ENCODE assay signal across 13 mouse cellular contexts in the genomic region with DNA sequence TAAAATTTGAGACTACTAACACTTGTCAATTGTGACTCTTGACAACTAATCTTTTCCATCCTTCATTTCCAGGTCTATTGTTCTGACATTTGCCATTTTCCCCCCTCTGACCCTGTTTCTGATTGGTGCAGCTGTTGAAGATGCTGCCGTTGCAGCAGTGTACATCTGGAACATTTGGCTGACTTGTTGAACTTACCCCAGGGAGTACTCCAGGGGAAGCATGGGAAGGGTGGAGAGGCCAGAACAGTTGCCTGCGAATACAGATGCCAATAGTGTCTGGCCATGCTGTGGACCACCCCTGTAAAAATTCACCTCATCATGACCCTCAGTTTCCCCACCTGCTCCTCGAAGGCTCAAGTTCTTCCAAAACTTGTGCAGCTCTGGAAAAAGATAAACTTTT. TPM values are rescaled to one million over a fixed set of nuclear protein-coding genes. Genes with fewer than 3 reads are reported as not detected.
DNase-seq lines count a peak whose midpoint lies in the region; ATAC-seq and TF ChIP-seq lines count a peak whose summit lies in the region.
"Had no signal": no experiment of that assay in that cellular context is flagged by ENCODE, and none has a peak within 500 bp of the region (broad histone marks: within the 10 kb centered on the region; RNA-seq: fewer than 3 reads in every experiment).

No protein-coding gene starts in this region.

- no peak for ATAC-seq in limb, embryonic 14.5 days (ENCODE audit: low FRiP score, low read depth)
- ATAC-seq: inflammation-experienced regulatory T-cells, adult 6 months had no signal

- intact Hi-C loops in heart, adult 2 months (cut with DNase I) = loop anchor here (10.0 kb wide), 1 partner anchor 510 kb away; no protein-coding TSS in a partner anchor

- peak; percentile 34 to 40 for DNase-seq in heart, adult 2 months
- DNase-seq in heart, embryonic 10.5 days (ENCODE audit: low spot score) = no peak
- peak; percentile 14 for DNase-seq in embryo, embryonic 9.5 days (ENCODE audit: extremely low spot score)
- peak; percentile 51 to 57 for DNase-seq in heart, adult 9 months (ENCODE audit: low spot score in 2 of 2)
- no peak for DNase-seq in limb, embryonic 14.5 days (ENCODE audit: low spot score)
- DNase-seq in layer of hippocampus, adult 18-20 months (ENCODE audit: low spot score in 2 of 2) = no peak
- no peak for DNase-seq in Muller cell, postnatal 12 days (ENCODE audit: inconsistent ontology term)
- DNase-seq in left cerebral cortex, adult 11 months (ENCODE audit: low spot score) = no peak
- DNase-seq: adrenal gland, adult 8-10 months; cerebellum, adult 11-12 months had no signal

- no peak overlapping the region for H3K9ac ChIP-seq in heart, adult 2 months (ENCODE audit: low read depth, low read length)
- H3K9ac ChIP-seq in limb, embryonic 14.5 days (ENCODE audit: low read depth, low read length, severe bottlenecking) = no peak overlapping the region
- H3K9ac ChIP-seq: midbrain, embryonic 12.5 days had no signal

- 0 out of 2 replicates have a peak overlapping the region, but pooled peaks have one; percentile 69 for H3K4me2 ChIP-seq in limb, embryonic 14.5 days (replicated peaks; ENCODE audit: low read depth, low read length, severe bottlenecking)

- H3K27me3 ChIP-seq in heart, adult 2 months (ENCODE audit: control insufficient read depth, insufficient read depth, low read length) = no peaks in the 10 kb centered on the region
- H3K27me3 ChIP-seq in heart, embryonic 10.5 days (ENCODE audit: insufficient read depth, poor library complexity, severe bottlenecking) = peaks cover 15% of the 10 kb centered on the region
- peaks cover 2% of the 10 kb centered on the region; the same call in 1 of the 2 replicates for H3K27me3 ChIP-seq in limb, embryonic 14.5 days (ENCODE audit: control insufficient read depth, insufficient read depth, low read length)

- H3K9me3 ChIP-seq in heart, embryonic 10.5 days = no peaks in the 10 kb centered on the region
- no peaks in the 10 kb centered on the region for H3K9me3 ChIP-seq in limb, embryonic 14.5 days (ENCODE audit: control insufficient read depth, low read length)
- H3K9me3 ChIP-seq: midbrain, embryonic 12.5 days had no signal

- H3K4me3 ChIP-seq in heart, adult 2 months = no peak overlapping the region
- no peak overlapping the region for H3K4me3 ChIP-seq in heart, embryonic 10.5 days
- no peak overlapping the region for H3K4me3 ChIP-seq in limb, embryonic 14.5 days (replicated peaks; ENCODE audit: low read length)

- H3K36me3 ChIP-seq in heart, adult 2 months (ENCODE audit: control insufficient read depth, insufficient read depth, low read length) = no peaks in the 10 kb centered on the region
- H3K36me3 ChIP-seq in heart, embryonic 10.5 days = no peaks in the 10 kb centered on the region
- no peaks in the 10 kb centered on the region for H3K36me3 ChIP-seq in limb, embryonic 14.5 days (ENCODE audit: control insufficient read depth, insufficient read depth, low read length)
- H3K36me3 ChIP-seq: midbrain, embryonic 12.5 days had no signal

- no peak overlapping the region; the same call in 1 of the 2 replicates for H3K27ac ChIP-seq in heart, adult 2 months
- H3K27ac ChIP-seq in heart, embryonic 10.5 days = no peak overlapping the region
- H3K27ac ChIP-seq in limb, embryonic 14.5 days (replicated peaks; ENCODE audit: low read depth, low read length) = no peak overlapping the region
- H3K27ac ChIP-seq: midbrain, embryonic 12.5 days had no signal

- no peaks in the 10 kb centered on the region for H3K79me2 ChIP-seq in heart, adult 2 months (replicated peaks; ENCODE audit: control insufficient read depth, insufficient read depth, low read length)

- 42% methylated on average over 3 of the region's 3 CpGs for WGBS in heart, adult 2 months
- 46% methylated on average over 3 of the region's 3 CpGs for WGBS in heart, embryonic 10.5 days
- 48% methylated on average over 3 of the region's 3 CpGs for WGBS in limb, embryonic 14.5 days

- no peak for TF ChIP-seq CTCF in heart, adult 2 months (IDR thresholded peaks at IDR 0.05)

- TF ChIP-seq POLR2A in heart, adult 2 months (IDR thresholded peaks at IDR 0.05; ENCODE audit: insufficient read depth, low read depth, low read length) = no peak
- no peak for TF ChIP-seq POLR2A in limb, embryonic 14.5 days (IDR thresholded peaks at IDR 0.05; ENCODE audit: borderline replicate concordance, extremely low read depth, insufficient read depth, insufficient read length)

- no peak for TF ChIP-seq EP300 in heart, adult 2 months (IDR thresholded peaks at IDR 0.05; ENCODE audit: insufficient read depth, low read depth, low read length)

- no peaks in the 10 kb centered on the region for H3K4me1 ChIP-seq in heart, adult 2 months (ENCODE audit: control insufficient read depth, insufficient read depth, low read length)
- H3K4me1 ChIP-seq in heart, embryonic 10.5 days = no peaks in the 10 kb centered on the region
- H3K4me1 ChIP-seq in limb, embryonic 14.5 days (ENCODE audit: control insufficient read depth, insufficient read depth, low read length) = no peaks in the 10 kb centered on the region

RNA-seq across cellular contexts. Expression of gene Eda, which starts 1.0 kb away (rescaled TPM):
- 1 to 10 TPM; 1.7 to 2.3 TPM for total RNA-seq in heart, adult 2 months (2021)
- polyA plus RNA-seq in heart, adult 2 months (2012; rRNA removed) = 1.4 and 2.4 TPM in 2 replicates
- 0.99 and 1.1 TPM in 2 replicates for polyA plus RNA-seq in heart, embryonic 10.5 days (2016; fragmentation: Nextera tagmentation; extraction: Ambion mirVana)
- 7.2 and 7.3 TPM in 2 replicates for polyA plus RNA-seq in limb, embryonic 14.5 days (2012; rRNA removed)
- 5.2 and 5.3 TPM in 2 replicates for polyA plus RNA-seq in limb, embryonic 14.5 days (2014; fragmentation: Nextera tagmentation; extraction: Ambion mirVana)
- 1 to 10 TPM; 4.4 to 7.0 TPM for total RNA-seq in layer of hippocampus, adult 18-20 months (2021)
- total RNA-seq: neutrophil, adult 5-6 weeks had no signal
- polyA plus RNA-seq: inflammation-experienced regulatory T-cells, adult 6 months had no signal

Comparison
In these comparisons a context has a peak if more than half of its experiments do, and no peak if none do; other contexts are left out.
1. DNase-seq: peak in heart, adult 2 months (2 of 2), embryo, embryonic 9.5 days (single experiment) and heart, adult 9 months (2 of 2); none in heart, embryonic 10.5 days (single experiment), limb, embryonic 14.5 days (single experiment), layer of hippocampus, adult 18-20 months (0 of 2), Muller cell, postnatal 12 days (single experiment) and left cerebral cortex, adult 11 months (single experiment).